Mouse (Mus musculus) heart, embryonic 11.5 days (tissue): ENCODE measurements at regions not wholly inside any gene's neighbourhood (a gene's known extent, or its start where the extent isn't known, plus 50 kb on each side); places are given as distances from the start of the nearest gene placed in this dataset.
A peak's percentile ranks its signal among the peaks of the same experiment; 100 is the strongest.

ENCODE experiments used
- ATAC-seq: fragments of 200-750 bp; cut with Nextera tagmentation; replicated peaks from 2 replicates; pipeline ENCODE4 v1.8.0; 2017; ENCODE audit warnings: moderate library complexity; ENCODE audit not compliant: insufficient number of reproducible peaks, low FRiP score, low TSS enrichment
- H3K27ac ChIP-seq: fragments of 300-500 bp; sonication (generic); 2 replicates; pipeline ENCODE4 v1.5.1; 2014; ENCODE audit warnings: mild to moderate bottlenecking, low read depth, low read length
- H3K27me3 ChIP-seq: fragments of 300-500 bp; sonication (generic); 2 replicates; pipeline ENCODE4 v1.6.1; 2014; ENCODE audit warnings: mild to moderate bottlenecking, low read length, mixed read lengths; ENCODE audit not compliant: control insufficient read depth, insufficient read depth
- H3K36me3 ChIP-seq: fragments of 300-500 bp; sonication (generic); 2 replicates; pipeline ENCODE4 v1.6.1; 2014; ENCODE audit warnings: mild to moderate bottlenecking, low read length, moderate library complexity, mixed read lengths; ENCODE audit not compliant: control insufficient read depth, insufficient read depth
- H3K4me1 ChIP-seq: fragments of 300-500 bp; sonication (generic); 2 replicates; pipeline ENCODE4 v1.6.1; 2014; ENCODE audit warnings: low read length; ENCODE audit not compliant: control insufficient read depth, insufficient read depth
- H3K4me2 ChIP-seq: fragments of 300-500 bp; sonication (generic); 2 replicates; pipeline ENCODE4 v1.6.1; 2014; ENCODE audit warnings: mild to moderate bottlenecking, moderate library complexity
- H3K4me3 ChIP-seq: fragments of 300-500 bp; sonication (generic); 2 replicates; pipeline ENCODE4 v1.5.1; 2014; ENCODE audit warnings: low read depth, low read length
- H3K9ac ChIP-seq: fragments of 300-500 bp; sonication (generic); 2 replicates; pipeline ENCODE4 v1.6.1; 2014; ENCODE audit warnings: mild to moderate bottlenecking, low read depth, low read length, moderate library complexity
- H3K9me3 ChIP-seq: fragments of 300-500 bp; sonication (generic); replicated peaks from 2 replicates; pipeline ENCODE4 v1.6.1; 2016; ENCODE audit warnings: low read length; ENCODE audit not compliant: control insufficient read depth
- WGBS: fragments of 180-500 bp; shearing (Covaris S2); extraction: QIAGEN DNeasy Blood & Tissue Kit; methylation state at CpG from one replicate; pipeline ENCODE4 v1.1.7; 2014; ENCODE audit not compliant: insufficient replicate concordance; 5-methylcytosine and 5-hydroxymethylcytosine counted together

- whole genome bisulfite sequencing = under 1% methylated on average over 36 of the region's 37 CpGs
- Histone ChIP-seq H3K9ac (peak overlapping the region; percentile 93), H3K27ac (peak overlapping the region; percentile 98), H3K27me3 (no peaks in the 10 kb centered on the region), H3K36me3 (no peaks in the 10 kb centered on the region), H3K4me1 (peaks cover 7% of the 10 kb centered on the region), H3K4me2 (peak overlapping the region; percentile 81), H3K4me3 (peak overlapping the region; percentile 71), H3K9me3 (no peaks in the 10 kb centered on the region)
- ATAC-seq = peak; percentile 73
Observed at GRCm38 (mm10) chr2:144164986-144165821, 105.3 kb upstream of the Mgme1 start.

DNA sequence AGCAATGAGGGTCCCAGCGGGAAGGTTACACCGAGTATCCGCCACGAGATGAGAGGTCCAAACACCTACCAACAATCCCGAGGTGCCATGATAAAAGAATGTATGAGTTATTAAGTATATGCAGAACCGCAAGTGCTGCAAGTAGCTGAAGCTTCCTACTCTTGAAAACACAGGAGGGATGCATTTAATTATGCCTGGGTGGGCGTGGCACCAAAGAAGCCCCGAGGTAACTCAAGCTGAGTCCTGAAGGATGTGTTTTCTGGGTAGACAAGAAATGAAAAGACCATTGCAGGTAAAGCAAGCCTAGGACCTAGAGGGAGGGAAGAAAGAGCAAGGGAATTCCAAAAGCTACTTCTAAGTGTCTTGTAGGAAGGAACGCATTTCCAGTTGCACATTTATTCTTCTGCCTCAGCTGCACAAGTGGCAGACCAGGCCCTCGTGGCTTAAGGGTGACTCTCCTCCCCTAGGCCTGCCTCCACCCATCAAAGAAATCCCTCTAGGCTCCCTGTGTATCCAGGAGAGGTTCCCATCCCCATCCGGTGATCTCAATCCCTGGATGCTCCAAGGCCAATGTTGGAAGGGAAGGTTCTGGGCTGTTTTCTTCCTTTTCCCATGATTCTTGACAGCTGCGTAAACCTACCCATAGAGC is 104.2 kb upstream of the Mgme1 start:
- 27% methylated on average over 12 of the region's 12 CpGs for WGBS
- H3K9me3 ChIP-seq = no peaks in the 10 kb centered on the region
- ATAC-seq = no peak
- 0 out of 2 replicates have a peak, but pooled peaks cover 4% of the 10 kb centered on the region for H3K4me1 ChIP-seq
- peak overlapping the region; percentile 98 for H3K27ac ChIP-seq
- no peaks in the 10 kb centered on the region for H3K27me3 ChIP-seq
- peak overlapping the region; percentile 81 for H3K4me2 ChIP-seq
- H3K9ac ChIP-seq = peak overlapping the region; percentile 93
- peak overlapping the region; percentile 71 for H3K4me3 ChIP-seq
- H3K36me3 ChIP-seq = no peaks in the 10 kb centered on the region

GRCm38 (mm10) chr2:144169576-144170178 is 100.8 kb upstream of the Mgme1 start:
- H3K4me2 ChIP-seq = no peak overlapping the region
- WGBS = 73% methylated on average over 4 of the region's 4 CpGs

GRCm38 (mm10) chr2:144172100-144172770 is 98.2 kb upstream of the Mgme1 start:
- H3K4me2 ChIP-seq = peak overlapping the region; percentile 68
- no peaks in the 10 kb centered on the region for H3K9me3 ChIP-seq
- H3K4me1 ChIP-seq = peaks cover 9% of the 10 kb centered on the region
- ATAC-seq = peak; percentile 78
- H3K27ac ChIP-seq = no peak overlapping the region
- H3K4me3 ChIP-seq = peak overlapping the region; percentile 37
- H3K27me3 ChIP-seq = no peaks in the 10 kb centered on the region
- no peaks in the 10 kb centered on the region for H3K36me3 ChIP-seq
- 21% methylated on average over 9 of the region's 9 CpGs for WGBS
- peak overlapping the region; percentile 60; the same call in 1 of the 2 replicates for H3K9ac ChIP-seq

More at GRCm38 (mm10) chr2:144169576-144170178, 100.8 kb upstream of the Mgme1 start:
- Histone ChIP-seq H3K27me3 (no peaks in the 10 kb centered on the region), H3K4me1 (0 out of 2 replicates have a peak, but pooled peaks cover 8% of the 10 kb centered on the region), H3K9ac (no peak overlapping the region), H3K4me3 (no peak overlapping the region), H3K36me3 (no peaks in the 10 kb centered on the region), H3K27ac (no peak overlapping the region), H3K9me3 (no peaks in the 10 kb centered on the region)
- no peak for ATAC-seq

- no peak overlapping the region for H3K4me3 ChIP-seq
- ATAC-seq = no peak
- H3K4me1 ChIP-seq = peaks cover 15% of the 10 kb centered on the region
- no peaks in the 10 kb centered on the region for H3K36me3 ChIP-seq
- no peak overlapping the region for H3K9ac ChIP-seq
- H3K27me3 ChIP-seq = no peaks in the 10 kb centered on the region
- H3K27ac ChIP-seq = no peak overlapping the region
- no peaks in the 10 kb centered on the region for H3K9me3 ChIP-seq
- H3K4me2 ChIP-seq = no peak overlapping the region
- 70% methylated on average over 8 of the region's 8 CpGs for WGBS
Observed at GRCm38 (mm10) chr2:144173358-144174106, 96.9 kb upstream of the Mgme1 start.

DNA sequence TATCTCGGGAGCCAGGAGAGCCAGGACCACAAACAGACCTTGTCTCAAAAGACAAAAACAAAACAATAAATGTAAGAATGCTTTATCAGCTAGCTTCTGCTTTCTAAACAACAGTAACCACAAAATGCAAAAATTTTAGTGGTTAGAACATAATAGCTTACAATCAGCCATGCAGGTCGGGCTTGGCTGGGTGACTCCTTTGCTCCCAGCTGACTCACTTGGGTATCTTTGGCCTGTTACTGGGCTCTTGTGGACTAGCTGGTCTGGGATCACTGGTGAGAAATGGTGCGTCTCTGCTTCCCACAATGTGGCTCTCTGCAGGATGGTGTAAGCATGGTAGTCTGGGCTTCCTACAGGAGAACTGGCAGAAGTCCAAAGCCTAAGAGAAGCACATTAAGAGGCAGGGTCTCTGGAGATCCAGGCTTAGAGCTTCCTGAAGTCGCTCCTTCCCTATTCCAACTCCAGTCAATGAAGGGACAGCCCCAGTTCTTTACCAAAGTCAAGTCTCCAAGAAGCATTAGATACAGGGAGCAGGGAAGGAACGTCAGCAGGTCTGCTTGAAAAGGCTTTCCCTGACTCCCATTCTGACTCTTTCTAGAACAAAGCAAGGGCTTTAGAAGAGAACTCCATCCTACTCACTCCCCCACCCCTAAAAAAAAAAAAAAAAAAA is 96.0 kb upstream of the Mgme1 start:
- 83% methylated on average over 5 of the region's 5 CpGs for WGBS
- no peak for ATAC-seq
- no peaks in the 10 kb centered on the region for H3K9me3 ChIP-seq
- no peaks in the 10 kb centered on the region for H3K27me3 ChIP-seq
- no peak overlapping the region for H3K9ac ChIP-seq
- H3K27ac ChIP-seq = no peak overlapping the region
- no peak overlapping the region for H3K4me3 ChIP-seq
- H3K36me3 ChIP-seq = no peaks in the 10 kb centered on the region
- H3K4me1 ChIP-seq = peaks cover 15% of the 10 kb centered on the region
- no peak overlapping the region for H3K4me2 ChIP-seq

DNA sequence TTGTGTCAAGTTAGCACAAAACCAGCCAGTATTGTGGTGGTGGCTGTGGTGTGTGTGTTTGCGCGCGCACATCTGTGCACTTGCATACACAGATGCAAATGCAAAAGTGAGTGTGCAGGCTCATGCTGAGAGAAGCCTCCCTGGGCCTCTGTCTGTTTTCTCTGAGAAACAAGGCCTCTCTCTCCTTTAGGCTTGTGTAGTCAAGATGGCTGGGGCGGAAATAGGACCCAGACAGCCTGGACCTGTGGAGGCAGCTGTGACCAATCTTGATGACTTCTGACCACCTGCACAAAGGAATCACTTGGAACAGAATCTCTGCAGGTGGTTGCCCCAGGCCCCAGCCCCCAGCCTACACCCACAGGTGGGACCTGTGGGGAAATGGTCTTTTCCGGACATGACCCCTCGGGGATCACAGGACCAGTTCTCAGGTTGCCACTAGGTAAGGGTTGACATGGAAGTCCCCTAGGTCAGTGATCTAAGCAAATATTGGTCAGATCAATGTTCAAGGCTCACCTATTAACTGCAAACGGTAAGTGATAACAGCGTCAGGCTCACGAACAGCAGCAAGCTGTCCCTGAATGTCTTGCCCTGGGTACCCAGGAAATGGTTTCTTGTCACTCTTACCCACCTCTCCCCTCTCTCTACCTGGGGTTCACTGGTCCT is 93.8 kb upstream of the Mgme1 start:
- Histone ChIP-seq H3K4me1 (peaks cover 15% of the 10 kb centered on the region), H3K27ac (peak overlapping the region; percentile 94), H3K27me3 (no peaks in the 10 kb centered on the region), H3K9ac (peak overlapping the region; percentile 58; the same call in 1 of the 2 replicates), H3K4me3 (no peak overlapping the region), H3K9me3 (no peaks in the 10 kb centered on the region), H3K4me2 (no peak overlapping the region; the same call in 1 of the 2 replicates), H3K36me3 (no peaks in the 10 kb centered on the region)
- 75% methylated on average over 9 of the region's 9 CpGs for WGBS
- ATAC-seq = no peak
